ENCODE assay signal across 8 mouse cellular contexts in the genomic region with DNA sequence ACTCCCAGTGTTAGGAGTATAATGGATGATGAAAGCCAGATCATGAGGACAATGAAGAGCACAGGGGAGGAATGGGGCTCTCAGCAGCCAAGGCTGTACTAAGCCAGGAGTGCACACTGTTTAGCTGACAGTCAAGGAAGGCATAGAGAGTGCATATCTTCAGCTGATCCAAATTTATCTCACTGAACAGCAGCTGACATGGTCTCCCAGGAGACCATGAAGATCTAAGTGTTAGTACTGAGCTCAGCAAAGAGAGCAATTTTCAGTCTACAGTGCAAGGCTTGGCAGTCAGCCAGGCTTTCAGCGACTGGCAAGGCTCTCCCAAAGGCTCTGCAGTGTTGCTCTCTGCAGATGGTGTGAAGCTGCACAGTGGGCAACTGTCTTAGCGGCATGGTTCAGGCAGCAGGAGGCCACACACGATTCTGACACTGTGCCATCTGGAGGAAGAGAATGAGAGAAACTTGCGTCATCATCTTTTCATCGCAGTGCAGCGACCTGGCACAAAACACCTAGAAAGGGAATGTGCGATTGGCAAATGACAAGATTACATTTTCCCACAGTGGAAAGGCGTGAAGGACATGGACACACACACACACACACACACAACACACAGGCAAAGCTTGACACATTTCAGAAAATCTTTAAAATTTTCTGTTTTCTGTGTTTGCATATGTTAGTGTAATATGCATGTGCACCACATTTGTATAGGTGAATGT.
DNase-seq lines count a peak whose midpoint lies in the region; ATAC-seq lines count a peak whose summit lies in the region.

No protein-coding gene starts in this region.

- H3K4me2 ChIP-seq in midbrain, embryonic 11.5 days: no peak overlapping the region
- no peak overlapping the region for H3K4me2 ChIP-seq in embryonic facial prominence, embryonic 15.5 days (replicated peaks)
- no peak overlapping the region for H3K4me2 ChIP-seq in heart, embryonic 11.5 days
- no peak overlapping the region for H3K4me2 ChIP-seq in lung, embryonic 15.5 days

- H3K4me3 ChIP-seq in midbrain, embryonic 11.5 days (ENCODE audit: low read depth, low read length): no peak overlapping the region
- no peak overlapping the region for H3K4me3 ChIP-seq in midbrain, embryonic 10.5 days
- H3K4me3 ChIP-seq in embryonic facial prominence, embryonic 15.5 days (replicated peaks): no peak overlapping the region
- H3K4me3 ChIP-seq in heart, embryonic 11.5 days (ENCODE audit: low read depth, low read length): no peak overlapping the region
- H3K4me3 ChIP-seq in lung, embryonic 15.5 days: no peak overlapping the region

- H3K27me3 ChIP-seq in midbrain, embryonic 11.5 days (ENCODE audit: control insufficient read depth, insufficient read depth, low read length): no peaks in the 10 kb centered on the region
- no peaks in the 10 kb centered on the region for H3K27me3 ChIP-seq in midbrain, embryonic 10.5 days (ENCODE audit: low read depth, poor library complexity, severe bottlenecking)
- no peaks in the 10 kb centered on the region for H3K27me3 ChIP-seq in embryonic facial prominence, embryonic 15.5 days
- H3K27me3 ChIP-seq in heart, embryonic 11.5 days (ENCODE audit: control insufficient read depth, insufficient read depth, low read length): no peaks in the 10 kb centered on the region
- H3K27me3 ChIP-seq in lung, embryonic 15.5 days: no peaks in the 10 kb centered on the region

- ATAC-seq in midbrain, embryonic 11.5 days (ENCODE audit: low FRiP score): peak; percentile 46; the same call in 1 of the 2 replicates
- peak; percentile 77; the same call in 1 of the 2 replicates for ATAC-seq in embryonic facial prominence, embryonic 15.5 days (ENCODE audit: insufficient number of reproducible peaks, low FRiP score, low TSS enrichment, low read depth)
- peak; percentile 89 for ATAC-seq in heart, embryonic 11.5 days (replicated peaks; ENCODE audit: insufficient number of reproducible peaks, low FRiP score, low TSS enrichment)
- peak; percentile 92 for ATAC-seq in lung, embryonic 15.5 days (ENCODE audit: borderline replicate concordance, extremely low read depth, low FRiP score, low TSS enrichment)
- ATAC-seq in erythroid progenitor cell, adult 5-6 weeks (replicated peaks; ENCODE audit: low FRiP score, poor library complexity, severe bottlenecking): no peak

- H3K9me3 ChIP-seq in midbrain, embryonic 11.5 days (ENCODE audit: control insufficient read depth, low read length): no peaks in the 10 kb centered on the region
- H3K9me3 ChIP-seq in midbrain, embryonic 10.5 days (replicated peaks): 0 out of 2 replicates have a peak, but pooled peaks cover 3% of the 10 kb centered on the region
- 0 out of 2 replicates have a peak, but pooled peaks cover 3% of the 10 kb centered on the region for H3K9me3 ChIP-seq in embryonic facial prominence, embryonic 15.5 days (replicated peaks)
- H3K9me3 ChIP-seq in heart, embryonic 11.5 days (replicated peaks; ENCODE audit: control insufficient read depth, low read length): no peaks in the 10 kb centered on the region
- H3K9me3 ChIP-seq in lung, embryonic 15.5 days: no peaks in the 10 kb centered on the region

- no peak overlapping the region for H3K9ac ChIP-seq in midbrain, embryonic 11.5 days (ENCODE audit: low read length)
- H3K9ac ChIP-seq in embryonic facial prominence, embryonic 15.5 days: no peak overlapping the region
- no peak overlapping the region for H3K9ac ChIP-seq in heart, embryonic 11.5 days (ENCODE audit: low read depth, low read length)
- H3K9ac ChIP-seq in lung, embryonic 15.5 days: no peak overlapping the region

- H3K27ac ChIP-seq in midbrain, embryonic 11.5 days (ENCODE audit: low read depth, low read length): no peak overlapping the region
- no peak overlapping the region for H3K27ac ChIP-seq in midbrain, embryonic 10.5 days (replicated peaks)
- no peak overlapping the region for H3K27ac ChIP-seq in embryonic facial prominence, embryonic 15.5 days (replicated peaks)
- 0 out of 2 replicates have a peak overlapping the region, but pooled peaks have one; percentile 15 for H3K27ac ChIP-seq in heart, embryonic 11.5 days (ENCODE audit: low read depth, low read length)
- peak overlapping the region; percentile 41; the same call in 1 of the 2 replicates for H3K27ac ChIP-seq in lung, embryonic 15.5 days

- DNase-seq in midbrain, embryonic 11.5 days (ENCODE audit: low spot score, missing footprints): no peak
- DNase-seq in midbrain, embryonic 10.5 days (ENCODE audit: low spot score): no peak
- peak; percentile 68 for DNase-seq in kidney, postnatal 14 days
- DNase-seq in retina, embryonic 14.5 days (ENCODE audit: low spot score): peak; percentile 66

- WGBS in midbrain, embryonic 11.5 days: 82% methylated on average over 8 of the region's 8 CpGs
- WGBS in midbrain, embryonic 10.5 days: 87% methylated on average over 8 of the region's 8 CpGs
- 37% methylated on average over 8 of the region's 8 CpGs for WGBS in embryonic facial prominence, embryonic 15.5 days
- WGBS in heart, embryonic 11.5 days (ENCODE audit: insufficient replicate concordance): 48% methylated on average over 8 of the region's 8 CpGs
- WGBS in lung, embryonic 15.5 days: 31% methylated on average over 8 of the region's 8 CpGs

- no peaks in the 10 kb centered on the region for H3K4me1 ChIP-seq in midbrain, embryonic 11.5 days (ENCODE audit: control insufficient read depth, insufficient read depth, low read length)
- H3K4me1 ChIP-seq in midbrain, embryonic 10.5 days: no peaks in the 10 kb centered on the region
- peaks cover 8% of the 10 kb centered on the region; the same call in 1 of the 2 replicates for H3K4me1 ChIP-seq in embryonic facial prominence, embryonic 15.5 days
- H3K4me1 ChIP-seq in heart, embryonic 11.5 days (ENCODE audit: control insufficient read depth, insufficient read depth, low read length): no peaks in the 10 kb centered on the region
- H3K4me1 ChIP-seq in lung, embryonic 15.5 days: peaks cover 10% of the 10 kb centered on the region

- 0 out of 2 replicates have a peak, but pooled peaks cover 3% of the 10 kb centered on the region for H3K36me3 ChIP-seq in midbrain, embryonic 11.5 days (ENCODE audit: control insufficient read depth, insufficient read depth, low read length)
- peaks cover 23% of the 10 kb centered on the region for H3K36me3 ChIP-seq in midbrain, embryonic 10.5 days
- no peaks in the 10 kb centered on the region for H3K36me3 ChIP-seq in embryonic facial prominence, embryonic 15.5 days
- H3K36me3 ChIP-seq in heart, embryonic 11.5 days (ENCODE audit: control insufficient read depth, insufficient read depth, low read length): no peaks in the 10 kb centered on the region
- H3K36me3 ChIP-seq in lung, embryonic 15.5 days: no peaks in the 10 kb centered on the region

Comparison
In these comparisons a context has a peak if more than half of its experiments do, and no peak if none do; other contexts are left out.
1. DNase-seq: peak in kidney, postnatal 14 days (single experiment) and retina, embryonic 14.5 days (single experiment); none in midbrain, embryonic 11.5 days (single experiment) and midbrain, embryonic 10.5 days (single experiment).
2. H3K27ac ChIP-seq: peak in heart, embryonic 11.5 days (single experiment) and lung, embryonic 15.5 days (single experiment); none in midbrain, embryonic 11.5 days (single experiment), midbrain, embryonic 10.5 days (single experiment) and embryonic facial prominence, embryonic 15.5 days (single experiment).